Mouse (Mus musculus) erythroblast, adult 5-6 weeks (primary cell): ENCODE results near the gene Atrip. TPM values are rescaled to one million over a fixed set of nuclear protein-coding genes. Genes with fewer than 3 reads are reported as not detected.

Experiments
- ATAC-seq: replicated peaks from 2 replicates; pipeline ENCODE4 v1.8.0; 2016; ENCODE audit warnings: moderate number of reproducible peaks, mild to moderate bottlenecking, moderate TSS enrichment, inconsistent platforms; ENCODE audit not compliant: poor library complexity, low FRiP score, severe bottlenecking
- total RNA-seq, 2 experiments: library from RNA; stranded (forward) in 1 of 2; stranded (reverse) in 1 of 2; fragments of 150-400 nt in 1 of 2; fragments of 200-764, 138-1000 nt in 1 of 2; gene quantifications; 2 replicates each; pipeline versions ENCODE4 v1.2.3 to v1.2.4; 2015 to 2017; ENCODE audit warnings: low replicate concordance in 2 of 2

Gene Atrip
- total RNA-seq, 2 experiments from 2014 or later: 4.8 TPM; not detected in 1

GRCm38 (mm10) chr9:109098969-109099368, 25.0 kb upstream of the Atrip start:
- ATAC-seq: no peak

- ATAC-seq: no peak
Observed at GRCm38 (mm10) chr9:109098366-109098765, 24.4 kb upstream of the Atrip start.

DNA sequence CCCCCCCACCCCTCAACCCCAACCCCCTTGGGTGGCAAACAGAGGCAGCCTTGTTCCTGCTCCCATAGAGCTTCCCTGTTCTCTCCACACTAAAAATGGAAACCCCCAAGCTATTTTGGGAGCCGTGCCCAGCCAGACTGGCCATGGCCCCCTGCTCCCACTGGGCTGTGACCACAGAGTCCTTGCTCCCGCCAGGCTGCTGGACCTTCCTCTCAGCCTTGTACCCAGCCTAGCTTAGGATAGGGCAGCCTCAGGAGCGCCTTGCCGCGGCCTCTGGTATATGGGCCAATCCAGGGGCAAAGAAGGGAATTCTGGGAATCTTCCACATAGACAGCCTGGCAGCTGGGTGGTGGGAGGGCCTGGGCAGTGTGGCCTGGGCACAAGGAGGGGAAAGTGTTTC, 23.9 kb upstream of the Atrip start:
- ATAC-seq: no peak

GRCm38 (mm10) chr9:109097291-109097690, 23.4 kb upstream of the Atrip start:
- no peak for ATAC-seq

GRCm38 (mm10) chr9:109096856-109097255, 22.9 kb upstream of the Atrip start:
- no peak for ATAC-seq

- ATAC-seq: no peak
Observed at GRCm38 (mm10) chr9:109096251-109096661, 22.3 kb upstream of the Atrip start.

DNA sequence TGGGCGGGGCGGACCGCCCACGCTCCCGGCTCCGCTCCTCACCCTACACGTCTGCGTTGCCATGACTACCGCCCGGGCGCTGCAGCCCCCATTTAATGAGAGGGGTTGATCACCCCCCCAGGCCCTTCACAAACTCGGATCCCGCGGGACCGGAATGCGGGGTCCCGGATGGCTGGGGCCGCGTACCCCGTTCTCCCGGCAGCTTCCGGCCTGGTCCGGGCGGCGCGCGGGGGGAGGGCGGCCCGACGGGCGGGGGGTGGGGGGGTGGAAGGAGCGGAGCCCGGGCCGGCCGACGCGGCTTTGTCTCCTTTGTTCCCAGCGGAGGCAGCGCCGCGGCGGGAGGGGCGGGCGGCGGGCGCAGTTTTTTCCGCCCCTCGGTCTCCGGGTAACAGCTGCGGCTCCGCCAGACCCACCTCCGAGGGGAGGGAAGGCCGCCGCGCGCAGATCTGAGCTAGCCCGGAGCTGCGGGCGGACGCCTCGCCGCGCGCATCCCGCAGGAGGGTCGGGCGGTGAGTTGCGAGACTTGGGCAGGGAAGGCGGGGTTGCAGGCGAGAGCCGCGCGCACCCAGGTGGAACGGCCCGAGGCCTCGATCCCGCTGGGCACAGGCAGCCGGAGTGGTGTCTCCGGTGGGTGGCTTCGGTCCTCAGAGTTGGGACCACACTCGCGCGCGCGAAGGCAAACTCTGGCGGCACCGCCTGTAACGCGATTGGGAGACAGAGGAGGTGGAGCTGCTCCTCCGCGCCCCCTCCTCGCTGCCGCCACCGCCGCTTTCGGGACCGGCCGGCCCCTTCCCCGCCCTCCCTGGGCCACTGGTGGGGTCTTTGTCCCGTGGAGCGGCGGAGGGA, 21.4 kb upstream of the Atrip start, which contains the start of gene Plxnb1:
Plxnb1 (plus strand) TSS at position 253 of the 846 bp plus-strand sequence.
- ATAC-seq: no peak

DNA sequence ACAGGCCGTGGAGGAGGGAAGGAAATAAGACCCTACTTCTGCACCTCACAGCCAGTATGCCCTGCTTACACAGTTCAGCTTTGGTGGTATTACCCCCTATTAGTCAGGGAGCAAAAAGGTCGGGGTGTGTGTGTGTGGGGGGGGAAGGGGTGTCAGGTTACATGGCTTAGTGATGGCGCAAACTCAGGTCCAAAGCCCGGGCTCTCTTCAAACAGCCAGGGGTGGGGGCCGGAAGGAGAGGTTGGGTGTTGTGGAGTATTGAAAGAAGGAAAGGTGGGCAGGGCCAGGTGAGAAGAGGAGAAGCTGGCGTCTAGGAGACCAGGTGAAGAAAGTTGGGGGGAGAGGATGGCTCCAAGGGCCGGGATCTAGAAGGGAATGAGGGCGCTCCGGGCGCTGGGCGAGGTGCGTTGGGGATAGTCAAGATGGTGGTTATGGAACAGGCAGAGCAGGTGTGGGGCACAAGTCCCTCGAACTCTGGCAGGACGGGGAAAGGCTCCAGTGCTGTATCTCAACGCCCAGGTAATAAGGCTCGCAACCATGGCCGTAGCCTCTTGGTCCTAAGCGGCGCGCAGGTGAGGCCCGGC, 20.7 kb upstream of the Atrip start:
- ATAC-seq: no peak

DNA sequence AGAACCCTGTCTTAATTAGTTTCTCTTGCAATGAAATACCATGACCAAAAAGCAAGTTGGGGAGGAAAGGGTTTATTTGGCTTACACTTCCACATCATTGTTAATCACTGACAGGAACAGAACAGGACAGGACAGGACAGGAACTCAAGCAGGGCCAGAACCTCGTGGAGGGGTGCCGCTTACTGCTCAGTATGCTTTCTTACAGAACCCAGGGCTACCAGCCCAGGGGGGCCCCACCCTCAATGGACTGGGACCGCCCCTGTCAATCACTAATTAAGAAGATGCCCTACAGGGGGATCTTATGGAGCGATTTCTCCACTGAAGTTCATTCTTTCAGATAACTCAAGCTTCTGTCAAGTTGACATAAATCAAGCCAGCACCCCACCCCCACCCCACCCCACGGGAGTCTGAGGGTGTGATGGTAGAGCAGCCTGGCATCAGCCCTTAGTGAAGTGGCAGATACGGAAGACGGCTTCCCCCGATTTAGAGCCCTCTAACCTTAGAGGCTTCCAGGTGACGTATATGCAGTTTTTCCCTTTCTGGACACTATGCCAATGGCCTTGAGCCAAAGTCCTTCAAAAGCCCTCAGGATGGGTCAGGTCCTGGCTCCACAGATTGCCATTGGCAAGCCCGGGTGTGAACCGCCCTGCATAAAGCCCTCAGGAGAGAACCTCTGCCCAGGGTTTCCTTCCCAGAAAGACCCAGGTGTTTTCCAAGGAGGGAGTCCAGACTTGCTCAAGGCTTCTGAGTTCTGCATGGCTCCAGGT, 20.0 kb upstream of the Atrip start:
- no peak for ATAC-seq

GRCm38 (mm10) chr9:109092799-109093198, 18.9 kb upstream of the Atrip start:
- no peak for ATAC-seq

DNA sequence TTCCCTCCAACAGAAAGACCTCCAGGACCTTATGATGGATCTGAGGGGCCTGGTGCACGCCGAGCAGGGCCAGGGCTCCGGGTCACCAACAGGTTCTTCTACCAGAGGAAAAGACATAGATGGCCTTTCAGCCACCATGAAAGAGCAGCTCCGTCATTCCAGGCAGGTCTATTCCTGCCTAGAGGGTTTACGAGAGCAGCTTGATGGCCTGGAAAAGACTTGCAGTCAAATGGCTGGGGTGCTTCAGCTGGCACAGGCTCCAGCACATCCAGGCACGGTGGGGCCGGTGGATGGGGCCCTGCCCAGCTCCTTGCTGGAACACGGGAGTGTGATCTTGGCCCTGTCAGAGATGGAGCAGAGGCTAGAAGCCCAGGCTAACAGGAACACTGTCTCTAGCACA, 17.9 kb upstream of the Atrip start:
- no peak for ATAC-seq

GRCm38 (mm10) chr9:109090446-109090845, 16.5 kb upstream of the Atrip start:
- ATAC-seq: no peak

GRCm38 (mm10) chr9:109087987-109088386, 14.1 kb upstream of the Atrip start:
- ATAC-seq: no peak

DNA sequence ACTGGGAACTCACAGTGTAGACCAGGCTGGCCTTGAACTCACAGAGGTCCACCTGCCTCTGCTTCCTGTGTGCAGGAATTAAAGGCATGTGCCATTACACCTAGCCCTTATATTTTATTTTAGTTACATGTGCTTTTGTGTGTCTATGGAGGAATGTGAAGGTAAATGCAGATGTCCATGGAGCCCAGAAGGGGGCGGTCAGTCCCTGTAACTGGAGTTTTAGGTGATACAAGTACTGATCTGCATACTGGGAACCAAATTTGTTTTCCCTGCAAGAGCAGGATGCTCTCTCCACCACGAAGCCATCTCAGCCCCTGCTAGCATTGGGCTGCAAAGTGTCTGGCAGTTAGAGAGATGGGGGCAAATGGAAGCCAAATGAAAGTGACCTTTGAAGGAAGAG, 11.0 kb upstream of the Atrip start:
- no peak for ATAC-seq

- peak; percentile 99 for ATAC-seq
Observed at GRCm38 (mm10) chr9:109082124-109082800, 8.3 kb upstream of the Atrip start, which contains the start of the genes Ccdc51 and Tma7. Ccdc51 (plus strand) TSS chr9:109082493. Tma7 (minus strand) TSS chr9:109082587.

GRCm38 (mm10) chr9:109081749-109082123, 7.8 kb upstream of the Atrip start:
- 0 out of 2 replicates have a peak, but pooled peaks have one; percentile 17 for ATAC-seq

DNA sequence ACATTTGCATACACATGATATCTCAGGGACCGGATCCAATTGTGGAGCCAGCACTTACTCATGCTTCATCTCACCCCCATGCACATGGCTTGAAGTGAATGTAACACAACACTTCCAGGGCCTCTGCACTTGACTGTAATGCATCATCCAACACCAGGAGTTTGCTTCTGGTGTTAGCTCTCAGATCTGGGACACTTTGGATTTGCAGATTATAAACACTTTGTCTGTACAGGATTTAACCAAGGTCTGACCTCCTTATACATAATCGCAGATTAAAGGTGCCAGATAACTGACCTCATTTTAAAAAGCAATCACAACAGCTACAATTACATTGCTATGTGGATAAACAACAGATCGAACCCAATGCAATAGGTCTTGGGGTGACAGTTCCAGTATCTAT, 6.6 kb upstream of the Atrip start:
- no peak for ATAC-seq

DNA sequence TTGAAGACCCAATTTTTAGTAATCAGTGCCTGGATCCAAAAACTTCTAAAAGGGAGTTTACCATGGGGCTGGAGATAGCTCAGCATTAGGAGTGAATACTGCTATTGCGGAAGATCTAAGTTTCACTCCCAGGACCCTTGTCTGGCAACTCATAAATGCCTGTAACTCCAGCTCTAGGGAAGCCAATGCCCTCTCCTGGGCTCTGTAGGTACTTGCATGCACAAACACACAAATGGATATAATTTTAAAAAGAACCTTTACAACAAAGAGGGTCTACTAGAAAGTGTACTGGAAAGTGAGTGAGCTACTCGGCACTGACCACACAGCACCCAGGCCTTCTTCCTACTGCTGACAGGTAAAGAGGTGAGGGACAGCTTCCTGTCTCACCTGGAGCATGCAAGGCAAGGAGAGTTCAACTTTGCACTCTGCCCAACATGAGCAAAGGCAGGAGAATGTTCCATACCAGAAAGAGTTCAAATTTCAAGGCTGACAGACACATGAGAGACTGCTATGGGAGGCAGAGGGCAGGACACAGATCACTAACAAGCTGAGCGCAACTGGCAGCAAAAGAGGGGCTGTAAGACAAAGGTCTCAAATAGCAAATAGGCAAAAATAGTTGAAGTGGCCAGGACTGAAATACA, 5.7 kb downstream of the Atrip start:
- no peak for ATAC-seq

DNA sequence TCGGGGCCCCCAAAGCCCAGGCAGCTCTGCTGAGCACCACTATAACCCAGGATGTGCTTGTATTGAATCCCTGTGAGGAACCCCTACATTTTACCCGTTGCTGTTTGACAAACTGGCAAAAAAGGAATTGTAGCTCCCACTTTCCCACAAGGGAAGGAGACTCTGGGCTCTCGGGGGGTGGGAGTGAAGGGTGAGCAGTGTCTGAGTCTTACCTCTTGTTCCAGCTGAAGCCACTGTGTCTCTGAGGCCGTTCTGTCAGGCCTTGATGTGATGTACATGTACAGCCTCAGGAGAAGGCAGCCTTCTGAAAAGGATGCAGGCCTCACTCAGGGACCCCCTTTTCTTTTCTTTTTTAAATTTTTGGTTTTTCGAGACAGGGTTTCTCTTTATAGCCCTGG, 13.0 kb downstream of the Atrip start:
- ATAC-seq: no peak
